Mouse (Mus musculus): Measurements from ENCODE around the gene Podxl2.
A peak's percentile ranks its signal among the peaks of the same experiment; 100 is the strongest.

- TF ChIP-seq POLR2A (IDR thresholded peaks at IDR 0.05; ENCODE audit: borderline replicate concordance, extremely low read depth, low read depth, low read length) (no peak), CTCF (IDR thresholded peaks at IDR 0.05; ENCODE audit: insufficient read depth, low read length) (peak; percentile 92)
Observed at GRCm38 (mm10) chr6:88893559-88893958, 18.7 kb upstream of the Podxl2 start.

Data from lung, adult 2 months (tissue).